Mouse (Mus musculus): ENCODE data around the gene Krt87. TPM values are rescaled to one million over a fixed set of nuclear protein-coding genes. Genes with fewer than 3 reads are reported as not detected.
A peak's percentile ranks its signal among the peaks of the same experiment; 100 is the strongest.

Krt87 gene
- not detected in 2 replicates for polyA plus RNA-seq (2015; fragmentation: Nextera tagmentation; extraction: Ambion mirVana)

- no peak for ATAC-seq (replicated peaks; ENCODE audit: low FRiP score)
- peak within 1 kb of the TSS; percentile 17 for H3K4me3 ChIP-seq (replicated peaks)
Observed at GRCm38 (mm10) chr15:101438555-101438954, at the start of gene Krt87. Gene Krt87, minus strand, starts transcription at chr15:101438804.

GRCm38 (mm10) chr15:101485911-101486635 lies 47.5 kb upstream of the Krt87 start:
- Histone ChIP-seq H3K4me2 (no peak overlapping the region), H3K9ac (no peak overlapping the region), H3K4me1 (peaks cover 19% of the 10 kb centered on the region), H3K36me3 (no peaks in the 10 kb centered on the region), H3K9me3 (replicated peaks) (no peaks in the 10 kb centered on the region), H3K27ac (no peak overlapping the region), H3K4me3 (replicated peaks) (no peak overlapping the region), H3K27me3 (no peaks in the 10 kb centered on the region)
- no peak for ATAC-seq (replicated peaks; ENCODE audit: low FRiP score)
- 85% methylated on average over 11 of the region's 11 CpGs for WGBS

More at GRCm38 (mm10) chr15:101438555-101438954, at the start of gene Krt87:
- Histone ChIP-seq H3K9me3 (replicated peaks) (no peaks in the 10 kb centered on the region), H3K4me1 (peaks cover 7% of the 10 kb centered on the region), H3K27me3 (peaks cover 43% of the 10 kb centered on the region), H3K36me3 (no peaks in the 10 kb centered on the region), H3K27ac (no peak within 1 kb of the TSS), H3K4me2 (peak within 1 kb of the TSS; percentile 56), H3K9ac (no peak within 1 kb of the TSS)
- 2% methylated on average over 34 of the region's 34 CpGs for WGBS

GRCm38 (mm10) chr15:101484939-101485338 lies 46.3 kb upstream of the Krt87 start:
- Histone ChIP-seq H3K9me3 (replicated peaks) (no peaks in the 10 kb centered on the region), H3K4me2 (no peak overlapping the region), H3K36me3 (no peaks in the 10 kb centered on the region), H3K4me3 (replicated peaks) (no peak overlapping the region), H3K27me3 (no peaks in the 10 kb centered on the region), H3K9ac (no peak overlapping the region), H3K4me1 (peaks cover 19% of the 10 kb centered on the region), H3K27ac (no peak overlapping the region)
- no peak for ATAC-seq (replicated peaks; ENCODE audit: low FRiP score)
- WGBS, result 42% methylated on average over 1 of the region's 1 CpGs

- WGBS, result 36% methylated on average over 1 of the region's 1 CpGs
- Histone ChIP-seq H3K27ac (no peak overlapping the region), H3K9ac (no peak overlapping the region), H3K4me1 (peaks cover 28% of the 10 kb centered on the region), H3K27me3 (peaks cover 9% of the 10 kb centered on the region), H3K4me2 (no peak overlapping the region), H3K9me3 (replicated peaks) (no peaks in the 10 kb centered on the region), H3K4me3 (replicated peaks) (no peak overlapping the region), H3K36me3 (no peaks in the 10 kb centered on the region)
- no peak for ATAC-seq (replicated peaks; ENCODE audit: low FRiP score)
Observed at GRCm38 (mm10) chr15:101483646-101484045, 45.0 kb upstream of the Krt87 start.

GRCm38 (mm10) chr15:101482056-101482455 lies 43.5 kb upstream of the Krt87 start:
- no peak overlapping the region for H3K4me2 ChIP-seq
- H3K36me3 ChIP-seq, result no peaks in the 10 kb centered on the region
- no peak overlapping the region for H3K4me3 ChIP-seq (replicated peaks)
- H3K27ac ChIP-seq, result no peak overlapping the region
- no peaks in the 10 kb centered on the region for H3K9me3 ChIP-seq (replicated peaks)
- WGBS, result 51% methylated on average over 4 of the region's 4 CpGs
- H3K9ac ChIP-seq, result no peak overlapping the region
- H3K27me3 ChIP-seq, result peaks cover 20% of the 10 kb centered on the region
- H3K4me1 ChIP-seq, result peaks cover 28% of the 10 kb centered on the region
- ATAC-seq (replicated peaks; ENCODE audit: low FRiP score), result no peak

- peaks cover 22% of the 10 kb centered on the region for H3K4me1 ChIP-seq
- H3K4me3 ChIP-seq (replicated peaks), result peak overlapping the region; percentile 25
- no peaks in the 10 kb centered on the region for H3K9me3 ChIP-seq (replicated peaks)
- no peak overlapping the region for H3K27ac ChIP-seq
- H3K27me3 ChIP-seq, result peaks cover 20% of the 10 kb centered on the region
- peak overlapping the region; percentile 68 for H3K4me2 ChIP-seq
- 28% methylated on average over 11 of the region's 11 CpGs for WGBS
- H3K36me3 ChIP-seq, result no peaks in the 10 kb centered on the region
- no peak overlapping the region for H3K9ac ChIP-seq
- no peak for ATAC-seq (replicated peaks; ENCODE audit: low FRiP score)
Observed at GRCm38 (mm10) chr15:101479666-101480060, 41.1 kb upstream of the Krt87 start.

- Histone ChIP-seq H3K9me3 (replicated peaks) (no peaks in the 10 kb centered on the region), H3K4me1 (peaks cover 18% of the 10 kb centered on the region), H3K36me3 (no peaks in the 10 kb centered on the region), H3K9ac (no peak overlapping the region), H3K4me2 (peak overlapping the region; percentile 68), H3K27me3 (peaks cover 20% of the 10 kb centered on the region), H3K27ac (no peak overlapping the region), H3K4me3 (replicated peaks) (peak overlapping the region; percentile 25)
- 7% methylated on average over 31 of the region's 31 CpGs for WGBS
- peak; percentile 50; the same call in 1 of the 2 replicates for ATAC-seq (replicated peaks; ENCODE audit: low FRiP score)
Observed at GRCm38 (mm10) chr15:101479007-101479665, 40.5 kb upstream of the Krt87 start.

- H3K9ac ChIP-seq, result no peak within 1 kb of the TSS
- peaks cover 8% of the 10 kb centered on the region; the same call in 1 of the 2 replicates for H3K27me3 ChIP-seq
- no peak within 1 kb of the TSS for H3K27ac ChIP-seq
- no peak within 1 kb of the TSS for H3K4me2 ChIP-seq
- H3K4me3 ChIP-seq (replicated peaks), result no peak within 1 kb of the TSS
- no peaks in the 10 kb centered on the region for H3K36me3 ChIP-seq
- H3K4me1 ChIP-seq, result no peaks in the 10 kb centered on the region
- H3K9me3 ChIP-seq (replicated peaks), result no peaks in the 10 kb centered on the region
- 0 out of 2 replicates have a peak, but pooled peaks have one; percentile 40 for ATAC-seq (replicated peaks; ENCODE audit: low FRiP score)
- WGBS, result 17% methylated on average over 10 of the region's 10 CpGs
Observed at GRCm38 (mm10) chr15:101472952-101473528, 34.4 kb upstream of the Krt87 start, which contains the start of gene Krt86. Gene Krt86, plus strand, starts transcription at chr15:101473478.

- no peaks in the 10 kb centered on the region for H3K9me3 ChIP-seq (replicated peaks)
- no peak overlapping the region for H3K9ac ChIP-seq
- H3K27ac ChIP-seq, result no peak overlapping the region
- H3K27me3 ChIP-seq, result no peaks in the 10 kb centered on the region
- WGBS, result 87% methylated on average over 4 of the region's 4 CpGs
- no peaks in the 10 kb centered on the region for H3K4me1 ChIP-seq
- no peak overlapping the region for H3K4me3 ChIP-seq (replicated peaks)
- no peaks in the 10 kb centered on the region for H3K36me3 ChIP-seq
- no peak overlapping the region for H3K4me2 ChIP-seq
- ATAC-seq (replicated peaks; ENCODE audit: low FRiP score), result no peak
Observed at GRCm38 (mm10) chr15:101469093-101469492, 30.5 kb upstream of the Krt87 start.

- Histone ChIP-seq H3K4me1 (peaks cover 5% of the 10 kb centered on the region; the same call in 1 of the 2 replicates), H3K36me3 (no peaks in the 10 kb centered on the region), H3K27me3 (no peaks in the 10 kb centered on the region), H3K9me3 (replicated peaks) (no peaks in the 10 kb centered on the region), H3K27ac (no peak within 1 kb of the TSS), H3K4me3 (replicated peaks) (no peak within 1 kb of the TSS), H3K9ac (no peak within 1 kb of the TSS), H3K4me2 (no peak within 1 kb of the TSS)
- ATAC-seq (replicated peaks; ENCODE audit: low FRiP score), result no peak
- WGBS, result 71% methylated on average over 13 of the region's 13 CpGs
Observed at GRCm38 (mm10) chr15:101463651-101464050, 25.0 kb upstream of the Krt87 start, which contains the start of gene Krt81. Gene Krt81, minus strand, starts transcription at chr15:101463751.

- Histone ChIP-seq H3K4me2 (no peak overlapping the region), H3K9me3 (replicated peaks) (no peaks in the 10 kb centered on the region), H3K27ac (no peak overlapping the region), H3K4me1 (peaks cover 8% of the 10 kb centered on the region; the same call in 1 of the 2 replicates), H3K27me3 (no peaks in the 10 kb centered on the region), H3K9ac (no peak overlapping the region), H3K36me3 (no peaks in the 10 kb centered on the region), H3K4me3 (replicated peaks) (no peak overlapping the region)
- 70% methylated on average over 14 of the region's 14 CpGs for WGBS
- ATAC-seq (replicated peaks; ENCODE audit: low FRiP score), result no peak
Observed at GRCm38 (mm10) chr15:101459283-101459682, 20.7 kb upstream of the Krt87 start.

Data from kidney, embryonic 15.5 days (tissue).